Mouse (Mus musculus) lung, adult 18-20 months (tissue): ENCODE results near the gene Lrrc52.

Experiments used
- DNase-seq, 2 experiments: peaks; one replicate each; pipeline ENCODE4 v3.0.0; 2022; ENCODE audit warnings: mixed read lengths in 2 of 2

The Lrrc52 gene

DNA sequence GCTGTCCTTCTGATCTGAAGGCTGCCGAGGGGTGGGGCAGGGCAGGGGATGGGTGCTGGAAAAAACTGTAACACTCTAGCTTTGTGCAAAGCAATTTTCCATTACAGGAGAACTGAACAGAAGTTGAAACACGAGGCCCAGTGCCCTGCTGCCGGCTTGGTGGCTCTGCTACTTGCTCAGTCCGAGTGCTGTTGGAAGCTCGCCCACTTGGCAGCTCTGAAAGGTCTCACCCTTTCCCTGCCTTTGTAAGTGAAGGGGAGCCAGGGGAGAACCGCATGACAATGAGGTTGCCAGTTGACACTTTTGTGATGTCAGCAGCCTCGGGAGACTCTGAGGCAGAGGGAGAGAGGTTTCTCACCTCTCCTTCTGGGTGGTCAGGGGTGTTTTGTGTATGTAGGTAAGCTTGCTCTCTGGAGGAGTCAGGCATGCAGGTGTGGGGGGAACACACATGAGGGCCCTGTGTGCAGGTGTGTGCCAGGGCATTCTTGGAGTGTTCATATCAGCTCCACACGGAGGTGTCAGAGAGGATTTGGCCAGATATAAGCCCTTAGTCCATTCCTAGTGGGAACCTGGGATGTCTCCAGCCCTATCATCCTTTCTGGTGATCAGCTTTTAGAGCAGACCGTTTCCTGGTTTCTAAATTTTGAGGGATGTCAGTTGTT is at the start of gene Lrrc52:
TSS of gene Lrrc52 (minus strand) at position 16 of the 662 bp plus-strand sequence.
- peak; percentile 28 to 50 for DNase-seq

- no peak for DNase-seq
Observed at GRCm38 (mm10) chr1:167511621-167512020, 45.0 kb upstream of the Lrrc52 start.

DNA sequence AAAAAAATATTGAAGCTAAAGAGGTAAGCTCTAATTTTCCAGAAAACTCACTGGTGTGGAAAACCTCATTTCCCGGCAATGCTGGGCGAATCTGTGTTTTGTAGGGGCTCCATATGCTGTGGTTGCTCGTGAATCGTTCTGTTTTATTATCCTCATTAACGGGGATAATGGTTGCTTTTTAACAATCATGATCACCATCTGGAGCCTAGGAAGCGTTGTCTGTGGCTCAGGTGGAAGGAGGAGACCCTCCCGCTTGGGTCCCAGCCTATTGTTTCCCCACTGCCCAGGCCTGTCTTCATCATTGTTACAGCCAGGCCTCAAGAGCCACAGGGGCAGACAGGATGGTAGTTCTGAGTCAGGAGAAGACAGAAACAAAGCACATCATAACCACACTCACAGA is 39.5 kb upstream of the Lrrc52 start:
- DNase-seq, result no peak

DNA sequence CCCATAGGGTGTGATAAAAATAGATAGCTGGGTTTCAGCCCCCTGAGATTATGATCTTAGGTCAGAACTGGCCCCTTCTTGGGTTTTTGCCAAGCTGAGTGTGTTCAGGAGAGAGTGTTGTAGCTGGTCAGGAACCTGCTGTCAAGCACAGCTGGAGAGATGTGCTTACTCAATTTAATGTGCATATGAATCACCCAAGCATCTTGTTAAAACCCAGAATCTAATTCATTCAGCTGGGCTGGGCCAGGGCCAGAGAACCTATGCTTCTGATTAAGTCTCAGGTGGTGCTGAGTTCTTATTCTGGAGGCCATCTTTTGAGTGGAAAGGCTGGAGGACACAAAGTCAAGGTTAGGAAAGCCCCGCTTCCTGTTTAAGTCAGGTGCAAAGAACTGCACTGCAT is 38.8 kb upstream of the Lrrc52 start:
- DNase-seq, result no peak

DNA sequence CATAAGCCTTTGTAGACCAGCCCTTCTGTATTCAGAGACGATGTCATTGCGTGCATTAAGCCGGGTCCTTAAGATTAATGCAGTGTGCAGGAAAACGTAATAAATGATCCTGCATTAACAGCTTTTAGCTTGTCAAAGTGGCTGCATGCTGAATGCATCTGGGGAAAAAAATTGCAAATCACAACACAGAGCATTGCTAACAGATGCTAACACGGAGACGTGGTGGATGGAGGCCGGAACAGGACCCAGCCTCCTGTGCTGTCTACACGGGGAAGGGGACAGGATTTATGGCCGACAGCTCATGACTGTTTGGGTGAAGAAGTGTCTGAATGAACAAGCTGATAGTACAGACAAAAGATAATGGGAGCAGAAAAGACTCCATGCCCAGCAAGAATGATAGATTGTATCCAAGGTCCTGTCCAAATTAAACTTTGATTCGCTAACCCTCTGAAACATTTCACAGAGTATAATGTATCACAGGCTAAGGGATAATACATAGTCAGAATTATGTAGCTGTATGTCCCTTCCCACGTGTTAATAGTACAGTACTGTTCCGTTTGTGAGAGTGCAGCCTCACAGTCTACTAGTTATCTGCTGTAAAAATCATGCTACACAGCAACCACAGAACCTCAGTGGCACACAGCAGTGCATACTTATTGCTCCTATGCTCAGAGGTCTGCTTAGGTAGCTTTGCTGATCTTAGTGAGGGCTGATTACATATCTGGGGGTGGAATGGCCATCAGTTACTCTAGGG is 32.7 kb upstream of the Lrrc52 start:
- no peak for DNase-seq

GRCm38 (mm10) chr1:167497991-167498390 is 31.4 kb upstream of the Lrrc52 start:
- no peak for DNase-seq

DNA sequence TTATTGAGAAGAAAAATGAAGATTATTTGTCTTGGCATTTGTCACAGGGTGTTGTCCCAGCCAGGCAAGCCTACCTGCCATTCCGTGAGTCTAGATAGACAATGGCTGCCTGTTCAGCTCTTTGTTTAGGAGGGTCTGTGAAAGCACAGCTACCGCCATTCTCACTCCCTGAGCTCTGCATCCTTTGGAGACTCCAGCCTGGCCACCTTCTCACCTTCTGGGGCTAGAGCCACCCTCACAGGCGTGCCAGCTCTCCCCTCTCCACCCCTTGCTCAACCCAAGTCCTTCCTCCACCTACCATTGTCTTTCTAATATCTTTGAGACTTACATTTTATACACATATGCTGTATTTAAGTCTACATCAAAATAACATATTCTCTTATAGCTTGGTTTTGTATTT is 31.0 kb upstream of the Lrrc52 start:
- no peak for DNase-seq

DNA sequence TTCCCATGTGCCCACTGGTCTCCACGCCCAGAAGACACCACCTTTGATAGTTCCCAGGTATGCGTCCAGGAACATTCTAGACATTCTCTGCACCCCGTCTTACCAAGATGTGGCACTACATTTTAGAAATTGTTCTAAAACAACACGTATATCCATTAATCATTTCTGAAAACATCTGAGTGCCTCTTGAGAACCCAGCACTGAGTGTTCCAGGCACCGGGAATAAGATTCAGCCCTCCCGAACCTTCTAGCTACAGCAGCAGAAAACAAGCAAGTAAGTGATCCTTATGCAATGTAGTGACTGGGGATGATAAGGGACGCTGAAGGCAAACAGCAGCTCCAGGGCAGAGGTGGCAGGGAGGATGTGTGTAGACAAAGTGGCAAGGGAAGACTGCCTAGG is 24.9 kb upstream of the Lrrc52 start:
- DNase-seq, result no peak

DNA sequence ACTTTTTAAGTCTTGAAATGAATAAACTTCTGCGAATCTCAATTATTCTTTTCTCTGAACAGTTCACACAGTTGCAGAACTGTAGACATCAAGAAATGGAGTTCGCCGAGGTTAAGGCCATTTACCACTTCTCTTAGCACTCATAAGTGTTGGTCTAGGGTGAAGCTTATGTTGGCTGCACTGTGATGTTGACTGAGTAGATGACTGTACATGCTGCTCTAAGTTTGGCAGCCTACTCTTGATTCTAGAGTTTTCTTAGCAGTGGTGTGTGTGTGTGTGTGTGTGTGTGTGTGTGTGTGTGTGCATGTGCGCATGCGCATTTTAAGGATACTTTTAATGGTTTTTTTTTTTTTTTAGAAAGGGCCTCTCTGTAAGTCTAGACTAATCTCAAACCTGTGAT is 21.4 kb upstream of the Lrrc52 start:
- no peak for DNase-seq

GRCm38 (mm10) chr1:167486959-167487680 is 20.5 kb upstream of the Lrrc52 start:
- no peak for DNase-seq

DNA sequence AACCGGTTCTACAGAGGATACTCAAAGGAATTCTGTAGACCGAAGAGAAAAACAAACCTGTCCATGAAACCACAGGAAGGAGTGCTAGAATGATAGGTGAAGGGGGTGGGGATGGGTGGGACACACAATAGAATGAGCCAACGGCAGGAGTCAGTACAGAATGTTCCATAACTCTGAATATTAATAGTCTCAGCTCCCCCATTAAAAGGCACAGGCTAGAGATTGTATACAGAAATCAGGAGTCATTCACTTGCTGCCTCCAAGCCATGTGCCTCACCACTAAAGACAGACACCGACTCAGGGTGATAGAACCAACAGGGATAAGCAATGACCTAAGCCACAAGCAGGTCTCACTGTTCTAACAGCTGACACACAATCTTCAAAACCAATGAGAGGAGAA is 16.3 kb upstream of the Lrrc52 start:
- DNase-seq, result no peak

DNA sequence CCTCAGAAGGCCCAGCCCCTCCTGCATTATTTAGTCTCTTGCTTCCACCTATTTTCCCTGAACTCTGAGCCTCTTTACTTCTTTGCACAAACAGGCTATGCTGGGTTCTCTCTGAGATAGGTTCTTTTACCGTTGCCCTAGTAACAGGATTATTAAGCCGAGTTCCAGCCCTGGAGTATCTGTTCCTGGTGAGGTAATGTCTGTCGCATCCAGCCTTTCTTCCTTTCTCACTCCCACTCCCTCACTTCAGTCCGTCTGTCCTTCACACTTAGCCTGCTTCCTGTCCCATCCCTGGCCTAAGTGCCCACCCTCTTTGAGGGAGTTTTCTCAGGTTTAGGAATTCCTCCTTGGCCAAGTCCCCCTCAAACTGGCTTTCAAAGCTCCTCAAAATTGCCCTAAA is 7.0 kb upstream of the Lrrc52 start:
- DNase-seq, result no peak

- no peak for DNase-seq
Observed at GRCm38 (mm10) chr1:167467916-167468315, 1.3 kb upstream of the Lrrc52 start.

- no peak for DNase-seq
Observed at GRCm38 (mm10) chr1:167457311-167457710, 9.3 kb downstream of the Lrrc52 start.

DNA sequence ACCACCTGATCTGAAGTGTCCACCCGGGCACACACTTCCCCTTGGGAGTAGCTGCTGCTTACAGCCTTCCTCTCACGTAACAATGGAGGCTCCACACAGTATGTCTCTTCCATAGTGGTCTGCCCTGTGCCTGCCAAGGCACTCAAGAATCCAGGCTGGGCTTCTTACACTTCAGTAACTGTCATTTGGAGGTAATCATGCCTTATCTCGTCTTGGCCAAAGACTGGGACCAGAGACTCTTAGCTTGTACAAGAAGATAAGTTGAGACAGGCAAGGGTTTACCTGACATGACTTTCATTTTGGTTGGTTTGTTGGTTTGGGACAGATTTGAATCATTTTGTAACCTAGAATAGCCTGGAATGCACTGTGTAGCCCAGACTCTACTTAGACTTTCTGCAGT is 13.5 kb downstream of the Lrrc52 start:
- DNase-seq, result no peak

- no peak for DNase-seq
Observed at GRCm38 (mm10) chr1:167452456-167452855, 14.1 kb downstream of the Lrrc52 start.

DNA sequence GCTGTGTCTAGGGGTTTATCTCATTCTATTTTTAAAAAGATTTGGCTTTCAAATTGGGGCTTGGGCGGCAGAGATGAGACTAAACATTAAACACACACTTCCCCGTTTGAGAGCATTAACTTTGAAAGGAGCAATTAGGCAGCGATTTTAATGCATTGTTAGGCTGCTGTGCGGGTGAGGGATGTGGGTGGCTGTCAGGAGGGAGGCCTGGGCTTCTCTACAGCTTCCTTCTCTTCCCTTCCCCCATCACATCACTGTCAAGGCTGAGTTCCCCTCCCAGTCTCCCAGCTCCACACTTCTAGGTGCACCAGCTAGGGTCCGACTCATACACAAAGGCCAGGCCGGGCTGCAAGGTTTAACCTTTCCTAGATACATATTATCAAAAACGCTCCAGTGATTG is 18.0 kb downstream of the Lrrc52 start:
- no peak for DNase-seq

DNA sequence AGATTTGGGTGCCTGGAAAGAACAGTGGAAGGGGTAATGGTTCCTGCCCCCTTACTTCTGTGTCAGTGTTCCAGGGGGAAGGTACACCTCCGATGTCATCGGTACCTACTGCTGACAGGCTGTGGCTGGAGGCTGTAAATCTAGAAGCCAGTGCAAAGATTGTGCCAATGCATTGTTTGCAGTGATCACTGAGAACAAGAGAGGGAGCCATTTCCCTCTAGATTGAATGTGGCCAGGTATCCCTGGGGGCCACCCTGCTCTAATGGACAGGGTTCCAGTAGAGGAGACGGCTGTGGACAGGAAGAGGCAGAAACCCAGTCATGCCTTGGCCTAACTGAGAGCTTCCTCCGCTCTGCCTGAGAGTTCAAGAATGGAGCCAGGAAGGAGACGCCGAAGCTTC is 18.5 kb downstream of the Lrrc52 start:
- no peak for DNase-seq

GRCm38 (mm10) chr1:167446516-167446915 is 20.1 kb downstream of the Lrrc52 start:
- DNase-seq, result no peak

DNA sequence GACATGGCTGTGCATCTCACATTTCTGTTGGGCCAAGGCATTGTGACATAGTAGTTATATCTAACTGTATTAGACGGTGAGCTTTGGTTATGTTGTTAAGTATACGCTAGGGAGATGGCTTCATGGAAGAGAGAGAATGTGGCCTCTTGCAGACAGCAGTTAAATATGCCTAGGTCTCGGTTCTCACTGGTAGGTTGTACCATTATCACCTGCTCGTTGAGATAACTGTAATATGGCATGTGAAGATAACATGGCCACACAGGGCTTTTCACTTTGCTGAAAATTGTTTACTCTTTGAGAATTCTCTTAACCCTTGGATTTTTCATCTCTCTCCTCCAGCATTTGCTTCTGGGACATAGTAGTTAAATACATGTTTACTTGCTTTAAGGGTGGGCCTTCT is 21.4 kb downstream of the Lrrc52 start:
- DNase-seq, result no peak

DNA sequence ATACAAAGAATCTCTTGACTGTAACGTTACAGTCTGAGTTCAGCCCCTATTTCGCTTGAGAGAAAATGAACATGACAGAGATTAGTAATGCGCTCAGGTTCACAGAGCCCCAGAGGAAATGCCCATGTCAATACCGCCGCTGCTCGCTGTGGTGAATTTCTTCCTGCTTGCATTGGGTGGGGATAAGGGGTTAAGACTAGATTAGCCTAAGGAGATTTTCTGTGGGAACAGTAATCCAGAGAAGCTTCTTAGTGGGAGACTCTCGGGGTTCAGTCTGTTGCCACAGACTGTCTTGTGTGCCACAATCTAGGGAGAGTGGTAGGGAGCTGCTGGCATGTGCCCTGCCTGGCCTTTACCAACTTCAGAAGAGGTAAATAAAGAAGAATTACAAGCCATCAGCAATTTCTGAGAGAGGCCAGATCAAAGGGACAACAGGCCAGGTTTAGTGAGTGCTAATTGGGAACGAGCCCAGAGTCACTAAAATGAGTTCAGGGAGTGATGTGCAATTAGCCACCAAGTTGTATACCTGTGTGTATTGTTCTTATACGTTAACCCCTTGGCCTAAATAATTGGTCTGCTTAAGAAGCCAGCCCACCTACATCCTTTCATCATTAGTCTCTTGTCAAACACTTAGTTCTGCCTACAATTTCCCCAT is 28.2 kb downstream of the Lrrc52 start:
- DNase-seq, result no peak

GRCm38 (mm10) chr1:167437091-167437490 is 29.5 kb downstream of the Lrrc52 start:
- no peak for DNase-seq

DNA sequence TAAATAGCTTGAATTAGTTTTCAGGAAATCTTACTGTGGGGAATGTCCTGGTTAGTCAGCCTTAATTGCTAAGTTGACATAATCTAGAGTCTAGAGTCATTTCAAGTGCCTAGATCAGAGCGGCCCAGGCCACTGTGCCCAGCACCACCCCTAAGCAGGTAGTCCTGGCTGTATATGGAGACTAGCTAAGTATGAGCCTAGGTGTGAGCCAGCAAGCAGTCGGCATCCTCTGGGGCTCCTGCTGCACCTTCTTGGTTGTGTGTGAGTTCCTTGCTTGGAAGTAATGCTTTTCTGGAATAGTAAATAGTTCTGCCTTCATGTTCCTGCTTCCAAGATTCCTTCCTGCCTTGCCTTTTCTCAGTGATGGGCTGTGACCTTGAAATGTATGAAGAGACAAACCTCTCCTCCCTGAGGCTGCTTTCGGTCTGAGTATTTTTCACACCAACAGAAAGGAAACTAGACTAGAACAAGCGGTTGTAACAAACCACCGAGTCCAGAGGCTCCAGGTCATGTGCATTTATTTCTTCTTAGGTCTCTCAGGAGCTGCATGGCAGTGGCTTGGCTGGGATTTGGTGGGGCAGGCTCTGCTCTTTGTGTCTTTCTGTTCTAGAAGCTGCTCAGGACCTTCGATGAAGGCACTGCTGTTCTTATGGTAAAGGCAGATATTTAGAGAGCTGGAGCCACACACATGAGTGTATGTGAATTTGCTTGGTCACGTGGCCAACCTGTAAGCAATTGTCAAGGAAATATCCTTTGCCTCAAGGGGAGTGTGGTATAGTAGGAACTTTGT is 30.2 kb downstream of the Lrrc52 start:
- no peak for DNase-seq
